Mouse (Mus musculus) embryonic facial prominence, embryonic 11.5 days (tissue): ENCODE data around the gene Auts2. TPM values are rescaled to one million over a fixed set of nuclear protein-coding genes. Genes with fewer than 3 reads are reported as not detected.

ENCODE experiments used
- ATAC-seq: fragments of 200-750 bp; cut with Nextera tagmentation; replicated peaks from 2 replicates; pipeline ENCODE4 v1.8.0; 2017; ENCODE audit warnings: low read depth; ENCODE audit not compliant: insufficient number of reproducible peaks, low FRiP score, low TSS enrichment
- DNase-seq: peaks from one replicate; pipeline ENCODE4 v3.0.0-alpha.2; 2015; ENCODE audit warnings: low spot score
- H3K27ac ChIP-seq: fragments of 300-500 bp; sonication (generic); replicated peaks from 2 replicates; pipeline ENCODE4 v1.5.1; 2014; ENCODE audit warnings: mild to moderate bottlenecking, low read depth, low read length, control low read depth
- H3K27me3 ChIP-seq: fragments of 300-500 bp; sonication (generic); 2 replicates; pipeline ENCODE4 v1.6.1; 2014; ENCODE audit warnings: mild to moderate bottlenecking, low read length, moderate library complexity, mixed read lengths; ENCODE audit not compliant: control insufficient read depth, insufficient read depth
- H3K36me3 ChIP-seq: fragments of 300-500 bp; sonication (generic); replicated peaks from 2 replicates; pipeline ENCODE4 v1.6.1; 2014; ENCODE audit warnings: low read depth, mild to moderate bottlenecking, low read length, moderate library complexity, mixed read lengths; ENCODE audit not compliant: control insufficient read depth, insufficient read depth
- H3K4me1 ChIP-seq: fragments of 300-500 bp; sonication (generic); 2 replicates; pipeline ENCODE4 v1.6.1; 2014; ENCODE audit warnings: low read length, mixed read lengths; ENCODE audit not compliant: control insufficient read depth, insufficient read depth
- H3K4me2 ChIP-seq: fragments of 300-500 bp; sonication (generic); 2 replicates; pipeline ENCODE4 v1.6.1; 2014; ENCODE audit warnings: low read depth, mild to moderate bottlenecking, control low read depth, low read length, moderate library complexity
- H3K4me3 ChIP-seq: fragments of 300-500 bp; sonication (generic); 2 replicates; pipeline ENCODE4 v1.5.1; 2014; ENCODE audit warnings: low read depth, low read length, control low read depth
- H3K9ac ChIP-seq: fragments of 300-500 bp; sonication (generic); replicated peaks from 2 replicates; pipeline ENCODE4 v1.6.1; 2014; ENCODE audit warnings: mild to moderate bottlenecking, control low read depth, low read length
- H3K9me3 ChIP-seq: fragments of 300-500 bp; sonication (generic); replicated peaks from 2 replicates; pipeline ENCODE4 v1.6.1; 2016; ENCODE audit warnings: mild to moderate bottlenecking, low read length, inconsistent platforms, mixed read lengths; ENCODE audit not compliant: control insufficient read depth
- WGBS: fragments of 180-500 bp; shearing (Covaris S2); extraction: QIAGEN DNeasy Blood & Tissue Kit; methylation state at CpG from one replicate; pipeline ENCODE4 v1.1.7; 2014; 5-methylcytosine and 5-hydroxymethylcytosine counted together
- polyA plus RNA-seq: library from polyadenylated mRNA; unstranded; fragments of >200 nt; fragmentation: Nextera tagmentation; extraction: Ambion mirVana; gene quantifications from 2 replicates; pipeline ENCODE4 v1.2.1, GENCODE M21; 2014

The Auts2 gene
- polyA plus RNA-seq, 1 experiment from 2014 or later, result 30.5 TPM

DNA sequence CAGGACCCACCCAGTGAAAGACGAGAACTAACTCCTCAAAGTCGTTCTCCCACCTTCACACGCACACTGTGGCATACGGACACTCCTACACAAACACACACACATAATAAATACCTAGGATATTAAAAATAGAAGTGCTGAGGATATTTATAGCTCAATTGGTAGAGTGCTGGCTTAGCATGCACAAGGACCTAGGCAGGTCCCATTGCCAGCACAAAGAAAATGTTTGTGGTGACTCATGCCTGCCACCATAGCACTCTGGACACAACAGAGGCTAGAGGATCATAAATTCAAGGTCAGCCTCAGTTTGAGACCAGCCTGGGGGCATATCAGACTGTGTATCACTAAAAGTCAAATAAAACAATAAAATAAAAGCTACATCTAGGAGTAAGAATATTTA is 815.2 kb downstream of the Auts2 start:
- no peak for ATAC-seq
- H3K9me3 ChIP-seq, result no peaks in the 10 kb centered on the region
- no peak overlapping the region for H3K27ac ChIP-seq
- 88% methylated on average over 4 of the region's 4 CpGs for WGBS
- no peaks in the 10 kb centered on the region for H3K27me3 ChIP-seq
- H3K4me1 ChIP-seq, result no peaks in the 10 kb centered on the region; the same call in 1 of the 2 replicates
- no peak overlapping the region for H3K9ac ChIP-seq
- H3K4me2 ChIP-seq, result no peak overlapping the region
- H3K36me3 ChIP-seq, result no peaks in the 10 kb centered on the region
- DNase-seq, result no peak
- no peak overlapping the region for H3K4me3 ChIP-seq

DNA sequence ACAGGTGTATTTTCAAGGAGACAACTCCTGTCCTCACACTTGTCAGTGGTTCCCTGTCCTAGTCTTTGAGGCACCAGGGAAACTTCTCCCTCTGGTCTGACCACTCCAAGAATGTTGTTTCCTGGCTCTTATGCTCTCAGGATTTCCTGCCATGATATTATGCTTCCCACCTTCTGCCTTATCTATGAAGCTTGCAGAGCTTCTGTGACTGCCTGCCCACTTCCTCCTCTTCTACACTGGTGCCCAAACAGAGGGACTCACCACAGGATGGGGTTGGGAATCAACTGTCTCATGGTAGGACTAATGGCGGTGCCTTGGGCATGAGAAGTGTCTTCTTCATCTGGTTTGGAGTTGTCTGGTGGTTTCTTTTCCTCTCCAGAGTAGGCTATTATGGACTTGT is 818.6 kb downstream of the Auts2 start:
- H3K4me2 ChIP-seq, result no peak overlapping the region
- no peak for ATAC-seq
- no peaks in the 10 kb centered on the region; the same call in 1 of the 2 replicates for H3K4me1 ChIP-seq
- no peaks in the 10 kb centered on the region for H3K9me3 ChIP-seq
- H3K36me3 ChIP-seq, result no peaks in the 10 kb centered on the region
- 100% methylated on average over 1 of the region's 1 CpGs for WGBS
- DNase-seq, result no peak
- no peak overlapping the region for H3K27ac ChIP-seq
- H3K9ac ChIP-seq, result no peak overlapping the region
- no peaks in the 10 kb centered on the region for H3K27me3 ChIP-seq
- no peak overlapping the region for H3K4me3 ChIP-seq

DNA sequence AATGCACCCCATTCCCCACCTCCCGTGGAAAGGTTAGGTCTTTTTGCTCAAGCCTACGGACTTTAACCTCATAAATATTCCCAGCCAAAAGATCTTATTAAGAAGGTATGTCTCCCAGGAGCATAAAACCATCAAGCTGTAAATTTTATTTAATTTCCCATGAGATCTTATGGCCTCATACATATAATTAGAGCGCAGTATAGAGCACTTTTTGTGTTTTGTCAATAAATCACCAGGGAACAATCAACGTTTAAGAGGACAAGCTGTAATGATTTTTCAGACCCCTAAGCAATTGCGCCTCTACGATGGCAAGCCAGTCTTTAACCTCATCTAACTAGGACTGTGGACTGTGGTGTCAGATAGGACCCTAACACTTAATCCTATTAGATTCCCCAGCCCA is 820.4 kb downstream of the Auts2 start:
- Histone ChIP-seq H3K36me3 (no peaks in the 10 kb centered on the region), H3K27me3 (no peaks in the 10 kb centered on the region), H3K9ac (no peak overlapping the region), H3K4me3 (no peak overlapping the region), H3K4me2 (no peak overlapping the region), H3K27ac (no peak overlapping the region), H3K4me1 (no peaks in the 10 kb centered on the region; the same call in 1 of the 2 replicates), H3K9me3 (no peaks in the 10 kb centered on the region)
- DNase-seq (no peak), ATAC-seq (no peak)
- 54% methylated on average over 6 of the region's 6 CpGs for WGBS

DNA sequence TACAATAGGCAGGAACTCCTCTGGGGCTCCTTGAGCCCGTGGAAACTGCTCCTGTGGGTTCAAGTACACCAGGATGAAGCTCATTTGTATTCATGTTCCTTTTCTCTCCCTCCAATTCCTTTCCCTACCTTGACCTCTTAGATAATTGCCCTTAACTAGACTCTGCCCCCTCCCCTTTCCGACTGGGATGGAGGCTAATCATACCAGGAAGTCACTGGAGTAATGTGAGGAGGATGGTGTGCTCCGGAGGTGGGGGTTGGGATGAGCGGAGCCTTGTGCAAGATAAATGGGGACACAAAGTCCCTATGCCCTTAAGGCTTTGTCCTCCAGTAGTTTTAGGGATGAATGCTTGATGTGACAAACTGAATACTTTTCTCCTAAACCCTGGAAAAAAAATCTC is 820.8 kb downstream of the Auts2 start:
- no peak overlapping the region for H3K4me2 ChIP-seq
- no peaks in the 10 kb centered on the region for H3K36me3 ChIP-seq
- ATAC-seq (0 out of 2 replicates have a peak, but pooled peaks have one; percentile 48), DNase-seq (peak; percentile 45)
- no peak overlapping the region for H3K9ac ChIP-seq
- WGBS, result 32% methylated on average over 4 of the region's 4 CpGs
- H3K27me3 ChIP-seq, result no peaks in the 10 kb centered on the region
- H3K27ac ChIP-seq, result no peak overlapping the region
- H3K9me3 ChIP-seq, result no peaks in the 10 kb centered on the region
- no peak overlapping the region for H3K4me3 ChIP-seq
- H3K4me1 ChIP-seq, result no peaks in the 10 kb centered on the region; the same call in 1 of the 2 replicates

DNA sequence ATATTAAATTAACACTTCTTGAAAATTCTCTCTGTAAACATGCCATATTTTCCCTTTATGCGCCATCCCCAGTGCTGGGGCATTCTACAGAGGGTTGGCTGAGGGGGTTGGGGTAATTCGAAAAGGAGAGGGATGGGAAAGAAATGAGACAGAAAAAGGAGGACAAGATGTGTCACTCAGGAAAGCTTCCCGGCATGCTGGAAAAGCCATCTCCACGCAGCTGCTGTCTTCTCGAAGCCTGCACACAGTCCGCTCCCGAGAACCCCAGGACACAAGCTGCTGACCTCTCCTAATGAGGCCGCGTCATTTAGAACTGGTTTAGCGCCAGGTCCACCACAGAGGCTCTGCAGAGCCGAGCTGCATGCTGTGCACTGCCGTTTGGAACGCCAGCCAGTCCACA is 825.1 kb downstream of the Auts2 start:
- no peak overlapping the region for H3K4me2 ChIP-seq

DNA sequence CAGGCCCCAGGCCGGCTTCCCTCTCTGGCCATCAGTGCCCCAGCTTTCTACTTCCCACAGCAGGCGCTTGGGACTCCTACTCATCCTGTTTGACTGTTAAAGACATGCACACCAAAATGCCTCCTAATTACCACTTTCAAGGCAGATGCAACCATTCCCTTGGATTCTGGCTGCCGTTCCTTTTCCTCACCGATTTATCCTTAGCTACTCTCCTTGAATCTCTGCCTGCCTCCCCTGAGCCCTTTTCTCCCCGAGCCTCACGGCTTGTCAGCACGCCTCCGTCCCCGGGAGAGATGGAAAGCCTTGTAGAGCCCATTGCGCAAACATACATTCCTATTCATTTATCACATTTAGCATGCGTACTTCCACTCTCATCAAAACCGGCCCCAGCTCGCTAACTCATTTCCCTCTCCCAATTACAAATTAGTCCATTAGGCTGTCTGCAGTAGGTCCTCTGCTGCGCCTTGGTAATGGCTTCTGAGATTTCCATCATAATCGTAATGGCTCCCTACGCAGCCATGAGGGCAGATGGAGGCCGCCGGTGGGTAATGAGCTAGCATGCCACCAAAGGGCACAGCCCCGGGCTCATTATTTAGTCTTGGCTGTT is 825.7 kb downstream of the Auts2 start:
- Histone ChIP-seq H3K4me1 (no peaks in the 10 kb centered on the region), H3K27me3 (no peaks in the 10 kb centered on the region), H3K9me3 (no peaks in the 10 kb centered on the region), H3K4me2 (no peak overlapping the region), H3K4me3 (no peak overlapping the region), H3K36me3 (no peaks in the 10 kb centered on the region), H3K9ac (no peak overlapping the region), H3K27ac (no peak overlapping the region)
- 83% methylated on average over 19 of the region's 19 CpGs for WGBS
- ATAC-seq, result no peak
- DNase-seq, result no peak

More for the DNA sequence above, 825.1 kb downstream of the Auts2 start:
- Histone ChIP-seq H3K9me3 (no peaks in the 10 kb centered on the region), H3K27ac (no peak overlapping the region), H3K4me3 (no peak overlapping the region), H3K27me3 (no peaks in the 10 kb centered on the region), H3K4me1 (no peaks in the 10 kb centered on the region), H3K36me3 (no peaks in the 10 kb centered on the region), H3K9ac (no peak overlapping the region)
- DNase-seq, result no peak
- ATAC-seq, result no peak
- WGBS, result 59% methylated on average over 13 of the region's 13 CpGs

DNA sequence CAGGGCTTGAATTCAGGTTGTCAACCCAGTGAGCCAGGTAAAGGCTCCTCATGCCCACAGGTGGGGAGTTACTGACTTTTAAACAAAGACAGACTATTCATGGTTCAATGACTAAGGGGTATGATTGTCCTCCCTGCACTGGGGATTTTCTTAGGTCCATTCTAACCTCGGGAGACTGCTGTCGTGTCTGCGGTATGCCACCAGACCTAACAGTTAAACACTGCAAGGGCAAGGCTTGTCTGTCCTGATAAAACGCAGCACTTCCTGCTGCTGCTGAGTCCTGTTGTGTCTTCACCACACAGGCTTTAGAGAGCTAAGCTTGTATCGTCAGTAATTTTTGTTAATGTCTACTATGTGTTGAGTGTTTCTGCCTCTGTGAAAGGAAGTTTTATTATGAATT is 828.2 kb downstream of the Auts2 start:
- 83% methylated on average over 5 of the region's 5 CpGs for WGBS
- Histone ChIP-seq H3K27me3 (no peaks in the 10 kb centered on the region), H3K9ac (no peak overlapping the region), H3K4me3 (no peak overlapping the region), H3K4me1 (no peaks in the 10 kb centered on the region), H3K9me3 (no peaks in the 10 kb centered on the region), H3K4me2 (no peak overlapping the region), H3K36me3 (no peaks in the 10 kb centered on the region), H3K27ac (no peak overlapping the region)
- ATAC-seq (no peak), DNase-seq (no peak)

DNA sequence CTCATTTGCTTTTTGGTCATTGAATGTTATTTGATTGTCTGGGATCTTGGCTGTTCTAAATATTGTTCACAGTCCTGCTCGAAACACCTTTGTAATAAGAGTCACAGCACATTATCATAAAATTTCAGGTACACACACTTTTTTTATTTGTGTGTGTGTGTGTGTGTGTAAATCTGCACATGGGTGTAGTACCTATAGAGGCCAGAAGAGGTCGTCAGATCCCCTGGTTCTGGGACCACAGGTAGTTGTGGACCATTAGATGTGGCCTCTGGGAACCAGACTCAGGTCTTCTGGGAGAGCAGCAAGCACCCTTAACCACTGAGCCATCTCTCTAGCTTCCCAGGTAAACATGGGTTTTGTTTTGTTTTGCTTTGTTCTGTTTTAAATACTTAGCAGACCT is 830.7 kb downstream of the Auts2 start:
- H3K4me1 ChIP-seq, result no peaks in the 10 kb centered on the region
- WGBS, result 82% methylated on average over 2 of the region's 2 CpGs
- no peaks in the 10 kb centered on the region for H3K27me3 ChIP-seq
- H3K27ac ChIP-seq, result no peak overlapping the region
- DNase-seq (no peak), ATAC-seq (no peak)
- H3K4me2 ChIP-seq, result no peak overlapping the region
- H3K9me3 ChIP-seq, result no peaks in the 10 kb centered on the region
- no peaks in the 10 kb centered on the region for H3K36me3 ChIP-seq
- no peak overlapping the region for H3K4me3 ChIP-seq
- no peak overlapping the region for H3K9ac ChIP-seq
